Mouse (Mus musculus) leukemia stem cell, adult 10-12 weeks (primary cell): ENCODE measurements around the gene Agbl3. TPM values are rescaled to one million over a fixed set of nuclear protein-coding genes. Genes with fewer than 3 reads are reported as not detected.

Experiments
- polyA plus RNA-seq: library from polyadenylated mRNA; stranded (reverse); fragments of >175 nt; gene quantifications from 2 replicates; pipeline ENCODE4 v1.2.3, GENCODE M21; 2012; ENCODE audit warnings: low replicate concordance

The Agbl3 gene
- 0.72 and 2.6 TPM in 2 replicates for polyA plus RNA-seq

GRCm38 (mm10) chr6:34780231-34780942, at the start of gene Agbl3:
Gene Agbl3 (plus strand): TSS chr6:34780432.

DNA sequence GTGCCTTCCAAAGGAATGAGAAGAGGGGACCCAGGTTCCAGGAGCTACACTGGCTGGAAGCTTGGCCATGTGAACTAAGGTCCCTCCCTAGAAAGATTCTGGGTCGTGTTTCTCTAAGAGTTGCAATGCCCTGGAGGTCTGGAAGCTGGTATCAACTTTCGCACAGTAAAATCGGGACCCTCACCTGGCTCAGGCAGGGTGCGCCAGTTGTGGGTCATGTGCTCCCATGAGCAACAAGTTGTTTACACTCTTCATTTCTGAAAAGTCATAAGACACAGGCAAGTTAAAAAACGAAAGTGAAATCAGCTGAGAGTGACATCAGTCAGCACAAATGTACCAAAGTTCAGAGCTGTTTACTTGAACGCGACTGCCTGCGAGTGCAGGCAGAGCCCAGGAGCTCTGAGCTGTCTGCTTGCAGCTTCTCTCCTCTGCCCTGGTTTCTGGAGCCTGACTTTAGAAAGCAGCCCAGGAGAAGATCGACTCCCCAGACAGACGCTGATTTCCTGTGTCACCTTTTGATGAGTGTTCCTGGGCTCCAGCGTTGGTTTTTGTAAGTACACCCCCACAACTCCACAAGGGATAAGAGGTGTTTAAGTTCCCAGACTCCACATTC, 82.7 kb downstream of the Agbl3 start, which contains the start of gene Tmem140:
TSS of gene Tmem140 (plus strand) at position 356 of the 613 bp plus-strand sequence.

DNA sequence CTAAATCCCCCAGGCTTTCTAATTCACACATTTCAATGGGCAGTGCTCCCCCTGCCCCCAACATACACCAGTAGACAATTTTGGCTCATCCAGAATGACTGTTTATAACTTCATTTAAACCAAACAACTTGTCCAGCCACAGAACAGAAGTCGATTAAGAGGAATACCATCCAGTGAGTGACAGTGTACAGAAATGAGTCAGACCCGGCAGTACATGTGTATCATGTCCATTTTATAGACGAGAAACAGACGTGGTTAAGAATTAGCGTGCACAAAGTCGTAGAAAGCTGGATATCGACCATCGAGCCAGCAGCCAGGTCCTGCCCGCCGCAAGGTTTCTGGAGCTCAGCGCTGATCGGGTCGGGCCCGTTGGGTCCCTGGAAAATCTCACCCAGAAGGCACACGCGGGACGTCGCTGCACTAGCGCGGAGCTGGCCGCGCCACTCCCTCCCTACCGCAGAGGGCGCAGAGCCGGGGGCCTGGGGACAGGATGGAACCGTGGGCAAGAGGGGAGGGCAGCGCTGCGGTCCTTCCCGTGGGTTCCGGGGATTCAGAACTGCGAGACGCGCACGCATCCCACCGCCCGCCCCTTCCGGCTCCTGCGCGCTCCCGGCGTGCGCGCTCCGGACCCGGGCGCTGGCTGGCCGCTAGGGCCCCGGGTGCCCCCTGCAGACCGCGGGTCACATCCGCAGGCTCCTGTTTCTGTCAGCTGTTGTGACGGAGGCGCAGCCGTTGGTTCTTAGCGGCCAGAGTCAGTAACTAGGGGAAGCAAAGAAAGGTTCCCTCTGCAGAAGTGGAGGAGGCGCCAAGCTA, 97.5 kb downstream of the Agbl3 start, which contains the start of gene Cyren:
TSS of gene Cyren (minus strand) at position 552 of the 813 bp plus-strand sequence.

Other genes with a start within 250 kb of the Agbl3 start
- 3.7 and 7.7 TPM in 2 replicates for gene Cald1, start 181.9 kb upstream of the Agbl3 start, polyA plus RNA-seq
- 1.1 and 2.5 TPM in 2 replicates for gene Tmem140, start 82.7 kb downstream of the Agbl3 start, polyA plus RNA-seq
- gene Cyren, start 97.6 kb downstream of the Agbl3 start, polyA plus RNA-seq: 7.4 and 9.8 TPM in 2 replicates
- 24.8 and 27.2 TPM in 2 replicates for gene Wdr91, start 130.4 kb downstream of the Agbl3 start, polyA plus RNA-seq
- not detected in 2 replicates for gene Stra8, start 139.7 kb downstream of the Agbl3 start, polyA plus RNA-seq
- 0.13 TPM in 1 of 2 replicates, not detected in the other for gene Slc23a4, start 208.0 kb downstream of the Agbl3 start, polyA plus RNA-seq